Mouse (Mus musculus) layer of hippocampus, adult 9-11 months (tissue): Measurements from ENCODE around the gene Slc51b.

Experiments
- DNase-seq: peaks from one replicate; pipeline ENCODE4 v3.0.0; 2022

Gene Slc51b

DNA sequence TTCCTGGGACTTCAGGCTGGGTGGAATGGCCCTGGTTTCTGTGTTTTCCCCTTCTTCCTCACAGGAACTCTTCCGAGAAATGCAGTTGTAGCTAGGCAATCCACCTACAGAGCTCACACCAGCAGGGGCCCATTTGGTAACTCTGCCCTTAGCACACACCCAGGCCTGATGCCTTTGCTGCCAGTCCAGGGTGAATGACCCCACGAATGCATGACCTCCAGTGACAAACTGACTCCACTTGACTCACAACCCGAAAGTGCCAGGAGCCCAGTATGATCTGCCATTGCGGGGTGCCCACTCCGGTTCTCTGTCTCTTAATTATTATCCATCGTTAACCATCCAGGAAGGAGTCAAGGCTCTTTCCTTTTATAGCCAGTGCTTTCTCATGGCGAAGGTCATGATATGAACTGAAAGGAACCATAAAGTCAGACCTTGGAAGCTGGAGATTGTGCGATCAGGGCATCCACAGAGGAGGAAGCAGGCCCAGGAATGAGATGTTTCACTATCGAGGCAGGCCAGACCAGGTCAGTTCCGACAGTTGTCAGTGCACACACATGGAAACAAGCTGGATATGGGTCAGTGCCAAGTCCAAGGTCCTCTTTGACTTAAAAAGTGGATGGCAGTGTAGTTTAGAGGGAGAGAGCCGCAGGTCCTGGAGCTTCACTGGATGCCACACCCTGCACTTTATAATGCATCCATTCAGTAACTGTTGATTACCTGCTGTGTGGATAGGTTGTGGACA, at the start of gene Slc51b:
Gene Slc51b, minus strand, starts transcription at position 196 of the 742 bp plus-strand sequence.
- no peak for DNase-seq

DNA sequence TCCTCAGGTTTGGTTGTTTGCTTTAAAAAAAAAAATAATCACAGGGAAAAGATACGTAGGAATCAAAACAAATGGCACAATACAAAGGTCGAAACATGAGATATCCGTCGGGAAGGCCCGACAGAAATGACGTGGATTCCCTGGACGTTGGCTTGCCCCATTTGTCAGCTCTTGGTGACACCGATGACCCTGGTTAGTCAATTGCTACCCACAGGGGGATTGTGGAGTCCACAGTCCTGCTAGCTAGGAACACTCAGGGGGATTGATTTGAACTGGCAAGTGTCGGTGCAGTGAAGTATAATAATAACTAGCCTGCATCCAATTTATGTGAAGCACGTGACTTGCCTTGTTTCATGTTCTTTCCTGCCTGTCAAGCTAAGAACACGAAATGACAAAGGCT, 44.9 kb upstream of the Slc51b start:
- no peak for DNase-seq

DNA sequence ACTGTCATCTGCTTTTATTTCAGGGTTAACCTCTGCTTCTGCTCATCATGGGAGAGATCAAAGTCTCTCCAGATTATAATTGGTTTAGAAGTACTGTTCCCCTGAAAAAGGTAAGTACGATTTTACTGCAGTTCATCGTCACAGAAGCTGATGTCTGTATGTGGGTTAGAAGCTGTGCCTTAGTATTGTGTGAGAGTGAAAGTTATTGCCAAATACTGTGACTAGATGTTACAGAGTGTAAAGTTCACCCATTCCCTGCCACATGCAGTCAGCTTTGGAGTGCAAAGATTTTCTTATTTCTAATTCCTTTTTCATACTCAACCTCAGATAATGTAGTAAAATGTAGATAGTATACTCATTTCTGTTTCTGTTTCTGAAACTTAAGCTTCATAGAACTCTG, 42.5 kb upstream of the Slc51b start:
- no peak for DNase-seq

DNA sequence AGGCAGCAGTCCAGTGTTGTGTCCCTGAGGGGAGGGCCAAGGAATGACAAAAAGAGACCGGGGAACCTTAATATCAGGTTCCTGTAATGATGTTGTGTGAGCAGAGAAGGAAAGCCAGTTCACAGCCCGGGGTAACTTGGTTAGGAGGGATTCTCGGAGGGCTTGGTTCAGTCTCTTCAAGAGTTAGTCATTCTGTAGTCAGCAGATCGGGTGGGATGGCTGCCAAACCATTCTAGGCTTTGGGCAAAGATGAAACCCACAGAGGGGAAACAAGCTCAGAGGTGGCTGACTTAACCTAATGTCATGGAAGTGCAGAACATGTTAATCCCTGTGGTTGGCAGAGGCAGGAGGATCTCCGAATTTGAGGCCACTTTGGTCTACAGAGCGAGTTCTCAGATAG, 41.4 kb upstream of the Slc51b start:
- peak; percentile 58 for DNase-seq

DNA sequence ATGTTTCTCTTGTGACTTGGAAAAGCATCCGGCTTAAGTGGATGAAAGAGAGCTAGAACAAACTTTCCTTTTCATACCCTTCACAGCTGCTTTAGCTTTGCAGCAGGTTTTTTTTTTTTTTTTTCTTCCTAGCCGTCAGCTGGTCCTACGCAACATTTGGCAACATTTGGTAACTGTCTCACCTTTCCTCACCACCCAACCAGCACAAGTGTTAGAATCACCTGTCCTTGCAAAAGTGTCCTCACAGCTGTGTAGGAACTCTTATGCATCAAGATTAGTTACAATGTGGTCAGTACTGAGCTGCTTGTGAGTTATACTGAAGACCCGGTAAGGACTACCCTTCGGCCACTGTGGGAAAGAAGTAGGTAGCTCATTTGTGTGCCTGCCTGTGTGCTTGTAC, 39.8 kb upstream of the Slc51b start:
- no peak for DNase-seq

DNA sequence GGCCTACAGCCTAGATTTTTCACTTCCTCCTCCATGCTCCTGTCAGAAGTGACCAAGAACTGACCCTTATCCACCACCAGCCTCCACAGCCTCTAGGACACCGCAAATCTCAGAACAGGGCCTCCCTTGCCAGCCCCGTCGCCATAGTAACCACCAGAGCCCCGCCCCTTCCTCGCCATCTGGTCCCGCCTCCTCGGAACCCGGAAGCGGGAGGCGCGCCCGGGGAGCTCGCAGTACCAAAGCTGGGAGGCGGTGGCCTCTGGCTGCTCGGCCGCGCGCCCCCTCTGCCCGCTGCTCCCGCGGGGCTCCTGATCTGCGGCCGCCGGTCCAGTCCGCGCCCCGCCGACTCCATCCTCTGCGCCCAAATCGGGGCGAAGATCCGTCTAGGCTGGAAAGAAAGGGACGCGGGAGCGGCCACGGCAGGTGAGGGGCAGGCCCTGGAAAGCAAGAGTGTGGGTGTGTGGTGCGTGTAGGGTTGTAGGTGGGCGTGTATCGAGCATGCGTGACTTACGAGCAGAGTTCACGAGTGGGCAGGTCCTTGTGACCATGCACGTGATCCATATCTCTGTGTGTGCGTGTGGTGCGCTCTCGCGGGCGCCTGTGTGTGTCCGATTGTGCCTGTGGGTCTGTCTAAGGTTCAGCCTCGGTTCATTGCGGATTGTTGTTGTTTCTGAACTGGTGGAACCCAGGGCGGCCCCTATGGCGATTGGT, 38.1 kb upstream of the Slc51b start, which contains the start of gene Spg21:
Gene Spg21, plus strand, starts transcription at position 216 of the 711 bp plus-strand sequence.
- DNase-seq: peak; percentile 94

DNA sequence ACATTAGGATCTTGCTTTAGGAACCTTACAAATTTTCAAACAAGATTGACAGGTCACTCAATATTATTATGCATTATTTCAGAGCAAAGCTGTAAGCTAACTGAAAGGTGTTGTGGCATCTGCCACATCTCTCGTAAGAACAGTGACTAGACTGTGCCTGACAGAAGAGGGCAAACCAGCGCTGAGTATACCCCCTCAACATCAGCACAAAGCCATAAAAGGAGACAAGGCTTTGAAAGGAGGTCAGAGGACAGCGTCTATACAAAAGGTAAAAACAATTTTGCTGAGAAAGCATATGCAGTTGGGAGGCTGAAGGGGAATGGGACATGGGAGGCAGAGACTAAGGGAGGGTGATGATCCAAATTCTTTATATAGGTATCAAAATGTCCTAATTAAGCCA, 37.4 kb upstream of the Slc51b start:
- no peak for DNase-seq

DNA sequence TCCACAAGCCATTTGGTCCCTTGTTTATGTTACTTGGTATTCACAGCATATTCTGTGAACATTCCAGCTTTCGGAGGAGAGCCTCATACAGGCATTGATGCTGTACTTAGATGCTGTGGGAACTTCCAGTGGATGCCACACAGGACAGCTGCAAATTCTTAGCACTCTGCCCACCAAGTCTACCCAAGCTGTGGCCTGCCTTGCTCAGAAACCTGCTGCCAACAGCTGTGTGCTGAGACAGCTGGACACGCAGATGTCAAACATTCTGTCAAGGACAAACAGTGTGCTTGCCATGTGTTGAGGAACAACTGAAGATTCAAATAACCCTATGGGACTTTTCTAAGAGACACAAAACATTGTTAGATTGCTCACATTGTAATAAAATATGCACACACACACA, 36.2 kb upstream of the Slc51b start:
- DNase-seq: no peak

DNA sequence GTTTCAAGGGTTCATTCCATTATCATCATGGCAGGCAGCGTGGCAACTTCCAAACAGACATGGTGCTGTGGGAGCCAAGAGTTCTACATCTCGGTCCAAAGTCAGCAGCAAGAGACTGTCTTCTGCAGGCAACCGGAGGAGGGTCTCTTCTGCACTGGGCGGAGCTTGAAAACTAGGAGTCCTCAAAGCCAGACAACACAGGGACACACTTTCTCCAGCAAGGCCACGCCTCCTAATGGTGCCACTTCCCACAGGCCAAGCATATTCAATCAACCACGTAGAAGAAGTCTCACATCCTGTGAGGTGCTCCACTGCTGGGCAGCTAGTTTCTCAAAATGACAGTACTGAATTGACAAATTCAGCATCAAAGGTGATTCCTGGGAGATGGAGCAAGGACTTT, 25.2 kb upstream of the Slc51b start:
- DNase-seq: no peak

DNA sequence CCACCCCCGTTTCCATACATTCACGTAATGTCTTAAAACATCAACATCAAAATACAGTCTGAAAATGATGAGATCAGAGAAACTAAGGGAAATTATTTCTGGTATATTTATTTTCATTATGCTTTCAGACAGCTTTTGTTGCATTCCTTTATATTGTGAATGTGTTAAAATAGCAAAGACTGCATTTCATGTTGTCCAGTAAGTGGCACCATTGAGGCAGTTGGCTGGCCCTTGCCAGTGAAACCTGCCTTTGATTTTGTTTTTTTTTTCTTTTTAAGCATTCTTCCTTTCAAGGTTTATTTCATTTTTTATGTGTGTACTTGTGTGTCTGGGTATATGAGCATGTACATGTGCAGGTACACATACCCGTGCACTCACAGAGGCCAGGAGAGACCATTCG, 21.9 kb upstream of the Slc51b start:
- DNase-seq: no peak

DNA sequence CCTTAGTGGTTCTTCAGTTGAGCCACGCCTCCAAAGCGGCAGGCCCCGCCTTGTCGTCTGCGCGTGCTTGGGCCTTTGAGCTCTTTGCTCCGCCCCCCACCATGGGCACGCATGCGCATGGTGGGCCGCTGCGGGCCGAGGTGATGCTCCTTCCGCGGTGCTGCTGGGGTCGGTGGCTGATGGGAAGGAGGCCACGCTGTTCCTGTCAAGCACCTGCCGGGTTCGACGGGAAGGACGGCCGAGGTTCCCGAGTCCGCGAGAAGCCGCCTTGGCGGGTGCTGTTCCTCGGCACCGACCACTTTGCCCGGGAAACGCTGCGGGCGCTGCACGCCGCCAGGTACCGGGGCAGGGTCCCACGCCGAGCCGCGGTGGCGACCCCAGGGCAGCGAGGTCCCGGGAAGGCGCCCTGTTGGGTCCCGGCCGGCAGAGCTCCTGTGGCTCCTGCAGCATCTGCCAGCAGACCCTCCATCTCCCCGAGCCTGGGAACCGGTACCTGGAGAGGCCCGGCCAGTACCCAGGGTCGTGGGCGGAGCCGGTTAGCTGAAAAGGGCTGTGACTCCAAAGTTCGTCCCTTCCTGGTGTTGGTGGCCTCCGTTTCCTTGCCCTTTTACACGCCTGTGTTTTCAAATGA, 13.0 kb upstream of the Slc51b start, which contains the start of gene Mtfmt:
Gene Mtfmt, plus strand, starts transcription at position 112 of the 631 bp plus-strand sequence.
- peak; percentile 93 for DNase-seq

DNA sequence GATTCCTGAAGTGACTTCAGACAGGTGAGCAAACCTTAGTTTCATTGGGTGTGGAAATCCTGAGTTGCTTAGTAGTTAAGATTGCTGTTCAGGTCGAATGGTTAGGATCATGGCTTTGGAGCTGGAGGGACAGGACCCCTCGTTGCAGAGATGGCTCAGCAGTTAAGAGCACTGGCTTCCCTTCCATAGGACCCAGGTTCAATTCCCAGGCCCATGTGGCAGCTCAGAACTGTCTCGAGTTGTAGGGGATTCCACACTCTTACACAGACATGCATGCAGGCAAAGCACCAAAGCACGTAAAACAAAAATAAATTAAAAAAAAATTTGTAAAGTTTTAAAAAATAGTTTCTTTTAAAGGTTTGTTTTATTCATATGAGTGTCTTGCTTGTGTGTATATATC, 12.5 kb upstream of the Slc51b start:
- DNase-seq: no peak

DNA sequence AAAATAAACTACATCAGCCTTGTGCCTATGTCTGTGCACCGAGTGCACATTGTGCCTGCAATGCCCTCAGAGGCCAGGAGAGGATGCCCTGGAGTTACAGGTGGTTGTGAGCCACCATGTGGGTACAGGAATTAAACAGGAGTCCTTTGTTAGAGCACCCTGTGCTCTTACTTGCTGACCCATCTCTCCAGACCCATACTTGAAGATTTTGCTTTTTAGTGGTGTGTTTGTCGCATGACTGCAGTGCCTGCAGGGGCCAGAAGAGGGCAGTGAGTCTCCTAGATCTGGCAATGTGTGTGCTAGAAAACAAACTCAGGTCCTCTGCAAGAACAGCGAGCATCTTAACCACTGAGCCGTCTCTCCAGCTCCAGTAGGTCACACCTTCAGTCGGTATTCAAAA, 11.4 kb upstream of the Slc51b start:
- DNase-seq: no peak

DNA sequence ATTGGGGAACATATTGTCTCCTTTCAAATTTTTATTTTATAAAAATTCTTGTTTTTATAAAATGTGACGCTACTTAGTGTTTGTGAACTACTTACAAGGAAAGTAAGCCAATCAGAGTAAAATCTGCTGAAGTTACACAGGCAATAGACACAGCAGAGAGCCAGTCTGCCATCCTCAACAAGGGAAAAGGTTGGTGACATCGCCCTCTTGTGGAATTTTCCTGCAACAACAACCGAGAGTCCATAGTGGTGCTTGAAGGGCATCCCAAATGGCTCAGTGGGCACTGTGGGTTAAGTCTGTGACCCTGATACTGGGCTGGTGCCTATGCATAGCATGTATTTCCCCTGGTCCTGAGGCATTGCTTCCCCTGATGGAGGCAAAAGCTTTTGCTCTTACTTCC, 9.5 kb upstream of the Slc51b start:
- DNase-seq: peak; percentile 83

DNA sequence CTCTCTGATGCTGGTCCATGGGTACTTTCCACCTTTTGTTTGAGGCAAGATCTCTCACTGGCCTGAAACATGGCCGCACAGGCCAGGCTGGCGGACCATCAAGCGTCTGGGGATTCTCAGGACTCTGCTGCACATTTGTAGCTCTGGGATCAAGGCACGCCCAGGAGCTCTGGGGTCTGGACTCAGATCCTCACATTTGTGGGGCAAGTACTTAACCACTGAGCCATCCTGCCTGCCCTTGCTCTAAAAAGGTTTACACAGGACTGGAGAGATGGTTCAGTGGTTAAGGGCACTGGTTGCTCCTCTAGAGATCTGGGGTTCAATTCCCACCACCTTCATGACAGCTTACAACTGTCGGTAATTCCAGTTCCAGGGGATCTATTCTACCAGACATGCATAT, 8.2 kb upstream of the Slc51b start:
- no peak for DNase-seq

DNA sequence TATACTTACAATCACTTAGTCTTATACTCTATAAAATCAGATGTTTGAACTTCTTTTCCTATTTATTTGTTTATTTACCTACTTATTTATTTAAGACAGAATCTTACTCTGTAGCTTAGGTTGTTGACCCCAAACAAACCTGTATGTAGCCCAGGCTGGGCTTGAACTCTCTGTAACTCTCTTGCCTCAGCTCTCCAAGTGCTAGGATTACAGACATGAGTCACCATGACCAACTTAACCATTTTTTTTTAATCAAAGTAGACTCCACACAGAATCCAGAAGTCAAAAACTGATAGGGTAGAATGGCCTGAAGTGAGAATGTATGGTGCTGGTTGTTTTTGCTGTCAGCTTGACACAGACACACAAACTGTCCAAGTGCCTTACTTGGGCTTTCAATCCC, 7.6 kb upstream of the Slc51b start:
- DNase-seq: no peak

DNA sequence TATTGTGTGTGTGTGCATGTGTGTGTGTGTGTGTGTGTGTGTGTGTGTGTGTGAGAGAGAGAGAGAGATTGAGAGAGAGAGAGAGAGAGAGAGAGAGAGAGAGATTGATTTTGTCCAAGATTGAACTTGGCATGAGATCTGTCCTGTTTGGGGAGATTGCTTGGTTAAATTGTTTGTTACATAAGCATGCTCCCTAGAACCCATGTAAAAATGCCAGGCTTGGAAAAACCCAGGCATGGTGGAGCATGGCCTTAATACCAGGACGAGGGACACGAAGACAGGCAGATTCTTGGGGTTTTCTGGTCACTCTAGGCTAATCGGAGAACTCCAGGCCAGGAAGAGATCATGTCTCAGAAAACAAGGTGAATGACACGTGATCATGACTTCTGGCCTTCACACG, 5.2 kb upstream of the Slc51b start:
- DNase-seq: no peak

DNA sequence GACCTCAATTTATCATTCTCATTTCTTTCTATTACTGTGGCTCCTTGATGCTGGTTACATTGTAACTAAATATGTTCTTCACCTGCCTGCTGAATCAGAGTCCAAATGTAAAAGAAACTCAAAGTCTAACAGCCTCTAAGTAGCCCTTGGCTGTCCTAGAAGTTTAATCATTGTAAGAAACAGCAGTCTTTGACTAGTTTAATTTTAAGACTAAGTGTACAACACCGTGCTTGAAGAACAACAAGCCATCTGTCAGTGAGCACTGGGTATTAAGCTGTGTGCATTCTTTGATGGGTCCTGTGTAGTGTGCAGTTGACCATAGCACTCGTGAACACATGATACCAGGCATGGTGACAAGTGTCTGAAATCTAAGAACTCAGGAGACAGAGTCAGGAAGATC, 4.8 kb upstream of the Slc51b start:
- no peak for DNase-seq

DNA sequence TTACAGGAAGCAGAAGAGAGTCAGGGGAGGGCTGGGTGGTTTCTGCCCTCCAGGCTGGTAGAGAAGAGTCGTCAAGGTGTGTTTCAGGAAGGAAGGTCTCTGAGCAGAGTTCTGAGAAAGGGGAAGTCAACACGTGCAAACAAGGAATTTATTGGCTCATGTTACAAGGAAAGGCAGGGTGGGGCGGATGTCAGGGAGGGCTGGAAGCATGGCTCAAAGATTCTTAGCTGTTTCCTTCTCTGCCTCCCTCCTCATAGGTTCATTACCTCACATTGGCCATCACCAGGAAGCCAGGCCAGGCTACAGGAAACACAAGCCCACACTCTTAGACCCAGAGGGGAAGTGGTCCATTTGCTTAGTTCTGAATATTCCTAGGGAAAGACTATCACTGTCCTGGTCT, 1.6 kb upstream of the Slc51b start:
- DNase-seq: no peak

DNA sequence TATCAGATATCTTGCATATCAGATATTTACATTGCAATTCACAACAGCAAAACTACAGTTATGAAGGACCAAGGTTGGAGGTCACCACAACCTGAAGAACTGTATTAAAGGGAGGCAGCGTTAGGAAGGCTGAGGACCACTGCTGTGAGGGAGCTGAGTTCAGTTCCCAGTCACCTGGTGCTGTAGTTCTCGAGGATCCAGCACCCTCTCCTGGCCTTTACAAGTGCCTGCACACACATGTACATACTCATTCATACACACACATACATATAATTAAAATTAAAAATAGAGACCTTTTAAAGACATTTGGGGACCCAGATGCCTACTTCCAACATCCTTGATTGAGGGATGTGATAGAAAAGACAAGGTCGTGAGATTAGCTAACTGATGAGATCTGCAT, 3.1 kb downstream of the Slc51b start:
- no peak for DNase-seq

DNA sequence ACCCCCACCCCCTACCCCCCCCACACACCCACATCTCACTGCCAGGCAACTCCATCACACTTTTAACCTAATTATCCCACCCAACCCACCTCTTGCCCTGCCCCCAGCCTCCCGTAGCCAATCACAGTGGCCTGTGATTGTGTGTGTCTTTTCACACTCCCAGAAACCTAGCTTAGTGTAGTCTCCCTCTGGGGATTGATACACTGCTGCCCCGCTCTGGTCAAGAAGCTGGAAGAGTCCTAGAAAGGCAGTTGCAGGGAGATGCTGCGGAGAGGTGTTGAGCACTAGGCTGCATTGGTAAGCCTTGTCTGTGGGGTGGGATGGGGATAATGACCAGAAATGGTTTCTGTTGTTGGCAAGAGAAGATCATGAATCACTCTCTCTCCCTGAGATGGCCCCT, 5.0 kb downstream of the Slc51b start:
- no peak for DNase-seq

DNA sequence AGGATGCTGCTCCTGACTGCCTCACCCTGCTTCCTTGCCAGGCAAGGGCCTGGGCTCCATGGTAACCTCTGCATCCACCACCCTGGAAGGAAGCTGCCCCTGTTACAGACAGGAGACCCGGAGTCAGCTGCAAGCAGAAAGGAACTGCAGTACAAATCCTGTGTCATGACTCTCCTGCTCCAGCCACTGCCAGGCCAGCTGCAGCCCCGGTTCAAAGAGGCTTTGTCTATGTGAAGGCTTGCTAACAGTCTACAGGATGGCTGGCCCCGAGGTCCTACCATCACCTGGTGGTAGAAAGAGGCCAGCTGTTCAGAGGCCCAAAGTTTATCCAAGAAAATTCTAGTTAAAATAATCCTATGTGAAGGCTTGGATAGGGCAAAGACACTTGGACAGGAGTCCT, 11.4 kb downstream of the Slc51b start:
- peak; percentile 50 for DNase-seq

DNA sequence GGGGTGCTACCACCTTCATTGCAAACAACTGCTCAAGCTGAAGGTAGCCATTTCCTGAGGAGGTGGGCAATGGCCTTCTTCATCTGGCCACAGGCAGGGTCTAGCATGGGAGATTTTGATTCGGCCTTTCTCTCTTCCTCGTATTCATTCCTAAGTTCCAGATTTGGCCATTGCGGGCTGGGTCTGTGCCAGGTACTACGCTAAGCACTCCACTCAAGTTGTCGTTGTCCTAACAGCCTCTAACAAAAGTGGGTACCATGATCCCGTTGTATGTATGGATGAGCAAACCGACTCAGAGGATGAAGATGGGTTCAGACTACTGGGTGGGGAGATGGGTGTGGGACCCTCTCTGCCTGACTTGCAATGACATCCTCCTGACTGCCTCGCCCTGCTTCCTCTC, 12.4 kb downstream of the Slc51b start:
- no peak for DNase-seq

DNA sequence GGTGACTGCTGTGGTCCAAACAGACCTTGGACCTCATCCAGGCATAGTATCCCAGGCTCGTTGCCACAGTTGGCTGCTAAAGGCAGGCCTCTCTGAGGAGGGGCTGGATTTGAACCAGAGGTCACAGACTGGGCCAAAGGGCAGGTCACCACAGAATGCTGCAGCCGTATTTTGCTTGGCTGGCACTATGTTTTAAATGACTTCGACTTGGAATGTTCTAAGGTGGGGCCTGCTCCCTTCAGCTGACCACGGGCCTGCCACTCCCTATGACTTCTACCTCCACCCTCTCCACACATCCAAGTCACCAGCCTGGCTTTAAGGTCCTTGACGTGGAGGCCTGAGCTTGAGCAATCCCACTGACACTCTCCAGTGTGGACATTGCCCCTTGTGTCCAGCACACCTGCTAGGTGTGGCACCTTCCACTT, 13.9 kb downstream of the Slc51b start:
- DNase-seq: no peak
